ENCODE assay signal across 8 mouse cellular contexts in genomic region chr2:75584975-75585374, GRCm38 (mm10).
DNase-seq lines count a peak whose midpoint lies in the region; ATAC-seq and TF ChIP-seq lines count a peak whose summit lies in the region.

No protein-coding gene starts in this region.

- peak in 1 of 2 experiments; percentile 45; a peak in 1 of 4 replicates for TF ChIP-seq POLR2A in MEL (IDR thresholded peaks at IDR 0.05; ENCODE audit: control insufficient read depth in 1 of 2, insufficient read depth in 1 of 2, low read depth in 1 of 2, low read length in 2 of 2, poor library complexity in 1 of 2)

- TF ChIP-seq RAD21 in MEL (IDR thresholded peaks at IDR 0.05; ENCODE audit: low read depth, low read length): no peak

- peak overlapping the region; percentile 30 to 40 for H3K4me3 ChIP-seq in MEL (ENCODE audit: control insufficient read depth in 1 of 2, insufficient read depth in 1 of 2, low read depth in 2 of 2, low read length in 2 of 2)
- peak overlapping the region; percentile 62 for H3K4me3 ChIP-seq in gastrocnemius, adult 2 months
- peak overlapping the region; percentile 31 for H3K4me3 ChIP-seq in hindbrain, embryonic 15.5 days

- peak overlapping the region; percentile 59 for H3K4me2 ChIP-seq in hindbrain, embryonic 15.5 days

- ATAC-seq in hindbrain, embryonic 15.5 days (ENCODE audit: low FRiP score, low read depth): no peak
- peak; percentile 81 for ATAC-seq in megakaryocyte-erythroid progenitor cell, adult 5-6 weeks (replicated peaks; ENCODE audit: low FRiP score, low TSS enrichment, poor library complexity, severe bottlenecking)

- H3K79me2 ChIP-seq in MEL (ENCODE audit: control insufficient read depth, insufficient read depth, low read length, poor library complexity): no peaks in the 10 kb centered on the region

- no peak for TF ChIP-seq CTCF in MEL (IDR thresholded peaks at IDR 0.05 in 2 of 3, conservative IDR thresholded peaks at IDR 0.05 in 1 of 3; ENCODE audit: control insufficient read depth in 1 of 3, insufficient read depth in 1 of 3, low read depth in 2 of 3, low read length in 3 of 3, poor library complexity in 1 of 3, severe bottlenecking in 1 of 3)
- no peak for TF ChIP-seq CTCF in gastrocnemius, adult 2 months (IDR thresholded peaks at IDR 0.05)

- H3K9ac ChIP-seq in MEL (ENCODE audit: control insufficient read depth, low read depth, low read length, poor library complexity, severe bottlenecking): peak overlapping the region; percentile 67
- peak overlapping the region; percentile 27; the same call in 1 of the 2 replicates for H3K9ac ChIP-seq in hindbrain, embryonic 15.5 days

- 0 out of 4 replicates have a peak, but pooled peaks cover 0 to 4% of the 10 kb centered on the region in 2 experiments for H3K4me1 ChIP-seq in MEL (ENCODE audit: control insufficient read depth in 1 of 2, insufficient read depth in 2 of 2, low read length in 2 of 2)
- peaks cover 17% of the 10 kb centered on the region for H3K4me1 ChIP-seq in hindbrain, embryonic 15.5 days (replicated peaks)

- H3K9me3 ChIP-seq in MEL (replicated peaks; ENCODE audit: insufficient read depth, low read length): no peaks in the 10 kb centered on the region
- H3K9me3 ChIP-seq in hindbrain, embryonic 15.5 days: no peaks in the 10 kb centered on the region

- H3K27me3 ChIP-seq in MEL (ENCODE audit: control insufficient read depth in 1 of 2, insufficient read depth in 2 of 2, low read length in 2 of 2): peaks cover 6% of the 10 kb centered on the region in 2 experiments
- H3K27me3 ChIP-seq in hindbrain, embryonic 15.5 days: no peaks in the 10 kb centered on the region

- under 1% methylated on average over 16 of the region's 16 CpGs for WGBS in hindbrain, embryonic 15.5 days

- TF ChIP-seq EP300 in MEL (IDR thresholded peaks at IDR 0.05; ENCODE audit: low read depth in 1 of 2, low read length in 2 of 2): no peak

- intact Hi-C loops in gastrocnemius, adult 2 months (cut with DNase I): loop anchor here (5.0 to 10.0 kb wide), 3 partner anchors 110 to 448 kb away; no protein-coding TSS in a partner anchor
- intact Hi-C loops in left cerebral cortex, postnatal 36 days (cut with DNase I): loop anchor here (5.0 to 10.0 kb wide), 4 partner anchors 273 to 620 kb away; no protein-coding TSS in a partner anchor

- peaks cover 0 to 11% of the 10 kb centered on the region in 2 experiments; a peak in 2 of 4 replicates for H3K36me3 ChIP-seq in MEL (ENCODE audit: control insufficient read depth in 1 of 2, insufficient read depth in 2 of 2, low read length in 2 of 2)
- no peaks in the 10 kb centered on the region for H3K36me3 ChIP-seq in hindbrain, embryonic 15.5 days

- no peak overlapping the region for H3K27ac ChIP-seq in MEL (ENCODE audit: control insufficient read depth, low read depth, low read length)
- H3K27ac ChIP-seq in gastrocnemius, adult 2 months: peak overlapping the region; percentile 79
- no peak overlapping the region for H3K27ac ChIP-seq in hindbrain, embryonic 15.5 days (replicated peaks)

- peak; percentile 91 for DNase-seq in MEL (ENCODE audit: low read depth, low spot score)
- DNase-seq in c-Kit-positive CD71-negative TER-119-negative erythroid progenitor cells, embryonic 14.5 days (ENCODE audit: low read depth): peak; percentile 77
- DNase-seq in gastrocnemius, adult 2 months: peak; percentile 86
- DNase-seq in left cerebral cortex, postnatal 36 days (ENCODE audit: low spot score in 2 of 2): peak; percentile 22 to 32
- peak; percentile 50 for DNase-seq in right cerebral cortex, postnatal 14 days
- peak; percentile 88 for DNase-seq in urinary bladder, postnatal 14 days (ENCODE audit: low spot score)

TF ChIP-seq in MEL, 35 proteins besides CTCF, POLR2A, EP300 and RAD21:
- TF ChIP-seq SIN3A (IDR thresholded peaks at IDR 0.05; ENCODE audit: low read length): no peak
- no peak for TF ChIP-seq MYB (IDR thresholded peaks at IDR 0.05; ENCODE audit: low read depth, low read length)
- TF ChIP-seq ELF1 (IDR thresholded peaks at IDR 0.05; ENCODE audit: low read depth, low read length): no peak
- TF ChIP-seq HCFC1 (IDR thresholded peaks at IDR 0.05; ENCODE audit: low read depth, low read length): no peak
- TF ChIP-seq NRF1 (IDR thresholded peaks at IDR 0.05; ENCODE audit: insufficient read depth, low read depth, low read length, poor library complexity, severe bottlenecking): no peak
- no peak for TF ChIP-seq ETS1 (IDR thresholded peaks at IDR 0.05; ENCODE audit: low read depth, low read length)
- TF ChIP-seq MAX (IDR thresholded peaks at IDR 0.05; ENCODE audit: low read length): peak; percentile 85
- no peak for TF ChIP-seq NELFE (IDR thresholded peaks at IDR 0.05; ENCODE audit: low read depth, low read length)
- no peak for TF ChIP-seq SMC3 (IDR thresholded peaks at IDR 0.05; ENCODE audit: low read depth, low read length)
- TF ChIP-seq BHLHE40 (IDR thresholded peaks at IDR 0.05; ENCODE audit: borderline replicate concordance, low read depth, low read length): peak; percentile 53; the same call in 1 of the 2 replicates
- TF ChIP-seq ZKSCAN1 (IDR thresholded peaks at IDR 0.05; ENCODE audit: low read depth, low read length): no peak
- peak; percentile 71; the same call in 1 of the 2 replicates for TF ChIP-seq TBP (IDR thresholded peaks at IDR 0.05; ENCODE audit: low read depth, low read length)
- TF ChIP-seq E2F4 (IDR thresholded peaks at IDR 0.05; ENCODE audit: borderline replicate concordance, low read depth, low read length): peak; percentile 88

Comparison
In these comparisons a context has a peak if more than half of its experiments do, and no peak if none do; other contexts are left out.
1. DNase-seq: peak in every context shown above with its lines; median percentile 91 in MEL; 88 in urinary bladder, postnatal 14 days; 86 in gastrocnemius, adult 2 months; 77 in c-Kit-positive CD71-negative TER-119-negative erythroid progenitor cells, embryonic 14.5 days; 50 in right cerebral cortex, postnatal 14 days; 27 in left cerebral cortex, postnatal 36 days.